Mouse (Mus musculus): ENCODE measurements around the gene Ubald1.

DNA sequence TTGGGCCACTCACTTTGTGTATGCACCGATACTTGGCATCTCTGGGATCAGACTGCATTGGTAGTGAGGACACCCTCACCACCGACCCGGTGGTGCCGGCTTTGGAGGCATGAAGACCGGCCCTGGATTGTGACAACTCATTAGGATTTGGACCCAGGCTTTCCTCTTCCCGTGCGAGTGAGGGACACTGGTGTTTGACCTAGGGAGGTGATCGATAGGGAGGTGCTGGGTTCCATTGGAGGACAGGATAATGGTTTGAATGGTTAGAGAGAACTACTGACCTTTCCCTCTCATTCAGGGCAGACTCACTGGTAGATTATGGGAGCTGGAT lies 6.5 kb upstream of the Ubald1 start:
- TF ChIP-seq CTCF (IDR thresholded peaks at IDR 0.05; ENCODE audit: extremely low read depth, insufficient read depth, insufficient read length, insufficient replicate concordance) (no peak), POLR2A (IDR thresholded peaks at IDR 0.05; ENCODE audit: low read depth, low read length) (no peak)

Data from spleen, adult 2 months (tissue).